Mouse (Mus musculus) kidney, embryonic 14.5 days (tissue): Measurements from ENCODE around the gene Esrrb. TPM values are rescaled to one million over a fixed set of nuclear protein-coding genes. Genes with fewer than 3 reads are reported as not detected.

Experiments used
- ATAC-seq: fragments of 200-750 bp; cut with Nextera tagmentation; 2 replicates; pipeline ENCODE4 v1.8.0; 2017; ENCODE audit warnings: moderate number of reproducible peaks, mild to moderate bottlenecking, moderate TSS enrichment, moderate library complexity; ENCODE audit not compliant: low FRiP score, low TSS enrichment
- H3K27ac ChIP-seq: fragments of 300-500 bp; sonication (generic); 2 replicates; pipeline ENCODE4 v1.5.1; 2014; ENCODE audit warnings: low read depth, mild to moderate bottlenecking, low read length, moderate library complexity, mixed read lengths
- H3K27me3 ChIP-seq: fragments of 300-500 bp; sonication (generic); 2 replicates; pipeline ENCODE4 v1.6.1; 2014; ENCODE audit warnings: mild to moderate bottlenecking, low read length; ENCODE audit not compliant: control insufficient read depth, insufficient read depth
- H3K36me3 ChIP-seq: fragments of 300-500 bp; sonication (generic); 2 replicates; pipeline ENCODE4 v1.6.1; 2014; ENCODE audit warnings: low read length, mixed read lengths; ENCODE audit not compliant: control insufficient read depth, insufficient read depth
- H3K4me1 ChIP-seq: fragments of 300-500 bp; sonication (generic); 2 replicates; pipeline ENCODE4 v1.6.1; 2014; ENCODE audit warnings: low read length, mixed read lengths; ENCODE audit not compliant: control insufficient read depth, insufficient read depth
- H3K4me2 ChIP-seq: fragments of 300-500 bp; sonication (generic); replicated peaks from 2 replicates; pipeline ENCODE4 v1.6.1; 2014; ENCODE audit warnings: low read depth, mild to moderate bottlenecking, low read length
- H3K4me3 ChIP-seq: fragments of 300-500 bp; sonication (generic); 2 replicates; pipeline ENCODE4 v1.5.1; 2014; ENCODE audit warnings: mild to moderate bottlenecking, low read length
- H3K9ac ChIP-seq: fragments of 300-500 bp; sonication (generic); 2 replicates; pipeline ENCODE4 v1.6.1; 2014; ENCODE audit warnings: low read depth, mild to moderate bottlenecking, low read length, moderate library complexity
- H3K9me3 ChIP-seq: fragments of 300-500 bp; sonication (generic); 2 replicates; pipeline ENCODE4 v1.6.1; 2016; ENCODE audit warnings: low read length; ENCODE audit not compliant: control insufficient read depth
- WGBS: fragments of 180-500 bp; shearing (Covaris S2); extraction: QIAGEN DNeasy Blood & Tissue Kit; methylation state at CpG from one replicate; pipeline ENCODE4 v1.1.7; 2014; 5-methylcytosine and 5-hydroxymethylcytosine counted together
- polyA plus RNA-seq: library from polyadenylated mRNA; unstranded; fragments of >200 nt; fragmentation: Nextera tagmentation; extraction: Ambion mirVana; gene quantifications from 2 replicates; pipeline ENCODE4 v1.2.1, GENCODE M21; 2014

Gene Esrrb
- polyA plus RNA-seq, 1 experiment from 2014 or later, result 0.15 TPM

- Histone ChIP-seq H3K27ac (no peak overlapping the region), H3K4me2 (peak overlapping the region; percentile 28), H3K27me3 (0 out of 2 replicates have a peak, but pooled peaks cover 8% of the 10 kb centered on the region), H3K36me3 (no peaks in the 10 kb centered on the region), H3K9me3 (no peaks in the 10 kb centered on the region), H3K4me1 (no peaks in the 10 kb centered on the region), H3K9ac (peak overlapping the region; percentile 8; the same call in 1 of the 2 replicates), H3K4me3 (peak overlapping the region; percentile 18; the same call in 1 of the 2 replicates)
- ATAC-seq, result peak; percentile 90
- WGBS, result 3% methylated on average over 13 of the region's 13 CpGs
These were observed 72.5 kb downstream of the Esrrb start for GRCm38 (mm10) chr12:86433371-86433821.

GRCm38 (mm10) chr12:86435651-86436050 is 74.7 kb downstream of the Esrrb start:
- ATAC-seq, result no peak
- Histone ChIP-seq H3K27ac (no peak overlapping the region), H3K36me3 (no peaks in the 10 kb centered on the region), H3K4me3 (no peak overlapping the region), H3K9me3 (no peaks in the 10 kb centered on the region), H3K4me1 (no peaks in the 10 kb centered on the region), H3K4me2 (no peak overlapping the region), H3K9ac (no peak overlapping the region), H3K27me3 (no peaks in the 10 kb centered on the region)
- 87% methylated on average over 13 of the region's 13 CpGs for WGBS

DNA sequence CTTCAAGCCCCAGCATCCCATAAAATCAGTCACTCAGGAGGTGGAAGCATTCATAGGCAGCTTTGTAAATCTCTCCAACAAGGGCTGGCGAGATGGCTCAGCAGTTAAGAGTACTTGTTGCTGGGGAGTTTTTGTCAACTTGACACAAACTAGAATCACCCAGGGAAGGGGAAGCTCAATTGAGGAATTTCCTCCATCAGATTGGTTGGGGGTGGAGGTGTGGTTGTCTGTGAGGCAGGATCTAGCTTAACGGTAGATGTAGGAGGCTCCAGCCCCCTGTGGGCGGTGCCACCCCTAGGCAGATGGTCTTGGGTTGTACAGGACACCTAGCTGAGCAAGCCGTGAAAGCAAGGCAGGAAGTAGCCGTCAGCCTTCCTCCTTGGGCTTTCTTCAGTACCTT is 89.9 kb downstream of the Esrrb start:
- Histone ChIP-seq H3K4me2 (no peak overlapping the region), H3K36me3 (no peaks in the 10 kb centered on the region), H3K27me3 (no peaks in the 10 kb centered on the region), H3K27ac (no peak overlapping the region), H3K9ac (no peak overlapping the region), H3K4me1 (no peaks in the 10 kb centered on the region), H3K9me3 (no peaks in the 10 kb centered on the region), H3K4me3 (no peak overlapping the region)
- WGBS, result 73% methylated on average over 5 of the region's 5 CpGs
- no peak for ATAC-seq

DNA sequence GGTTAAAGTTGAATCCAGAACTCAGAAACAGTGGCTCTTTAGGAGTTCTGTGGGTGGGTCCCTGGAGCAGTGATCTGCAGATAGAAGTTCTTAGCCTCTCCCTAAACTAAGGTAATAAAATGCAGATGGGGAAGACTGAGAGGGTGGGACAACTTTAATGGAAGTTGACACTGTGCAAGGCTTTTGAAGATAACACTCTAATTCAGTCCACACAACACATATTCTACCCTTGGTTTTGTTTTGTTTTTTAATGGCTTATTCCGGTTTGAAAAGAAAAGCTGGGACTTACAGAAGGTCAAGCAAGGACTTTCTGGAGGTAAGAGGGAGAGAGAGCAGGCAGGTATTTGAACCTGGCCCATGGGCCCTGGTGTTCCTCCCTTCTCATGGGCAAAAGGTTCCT is 94.1 kb downstream of the Esrrb start:
- no peaks in the 10 kb centered on the region for H3K4me1 ChIP-seq
- H3K36me3 ChIP-seq, result no peaks in the 10 kb centered on the region
- no peak for ATAC-seq
- no peak overlapping the region for H3K9ac ChIP-seq
- H3K4me3 ChIP-seq, result no peak overlapping the region
- H3K27ac ChIP-seq, result no peak overlapping the region
- H3K4me2 ChIP-seq, result no peak overlapping the region
- H3K27me3 ChIP-seq, result no peaks in the 10 kb centered on the region
- no peaks in the 10 kb centered on the region for H3K9me3 ChIP-seq
- 65% methylated on average over 1 of the region's 1 CpGs for WGBS

GRCm38 (mm10) chr12:86462742-86463470 is 102.0 kb downstream of the Esrrb start:
- no peaks in the 10 kb centered on the region for H3K9me3 ChIP-seq
- 57% methylated on average over 9 of the region's 9 CpGs for WGBS
- H3K9ac ChIP-seq, result no peak overlapping the region
- H3K27me3 ChIP-seq, result no peaks in the 10 kb centered on the region
- H3K36me3 ChIP-seq, result no peaks in the 10 kb centered on the region
- no peak overlapping the region for H3K27ac ChIP-seq
- H3K4me3 ChIP-seq, result no peak overlapping the region
- no peaks in the 10 kb centered on the region for H3K4me1 ChIP-seq
- no peak for ATAC-seq
- H3K4me2 ChIP-seq, result no peak overlapping the region

GRCm38 (mm10) chr12:86464385-86464784 is 103.5 kb downstream of the Esrrb start:
- H3K9me3 ChIP-seq, result no peaks in the 10 kb centered on the region
- H3K4me1 ChIP-seq, result no peaks in the 10 kb centered on the region
- 77% methylated on average over 1 of the region's 1 CpGs for WGBS
- H3K27ac ChIP-seq, result no peak overlapping the region
- no peak overlapping the region for H3K4me2 ChIP-seq
- H3K4me3 ChIP-seq, result no peak overlapping the region
- H3K36me3 ChIP-seq, result no peaks in the 10 kb centered on the region
- H3K27me3 ChIP-seq, result no peaks in the 10 kb centered on the region
- H3K9ac ChIP-seq, result no peak overlapping the region
- ATAC-seq, result no peak

DNA sequence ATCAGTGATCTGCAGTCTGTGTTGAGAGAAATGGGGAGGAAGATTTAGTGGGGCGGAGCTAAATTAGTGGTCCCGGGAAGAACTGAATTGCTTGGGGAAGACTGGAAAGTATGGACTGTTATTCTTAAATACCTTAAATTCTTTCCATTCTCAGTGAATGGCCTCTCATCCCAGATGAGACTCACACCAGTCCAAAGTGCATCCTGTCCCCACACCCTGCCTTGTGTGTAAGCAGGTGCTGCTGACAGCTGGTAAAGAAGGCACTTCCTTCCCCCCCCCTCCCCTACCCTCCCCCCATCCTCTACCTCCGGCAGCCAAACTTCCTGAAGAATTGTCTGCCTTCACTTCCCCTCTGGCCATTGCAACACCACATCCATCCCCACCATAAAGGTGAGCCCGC is 105.3 kb downstream of the Esrrb start:
- Histone ChIP-seq H3K27me3 (no peaks in the 10 kb centered on the region), H3K27ac (no peak overlapping the region), H3K9me3 (no peaks in the 10 kb centered on the region), H3K4me3 (no peak overlapping the region), H3K4me2 (no peak overlapping the region), H3K4me1 (no peaks in the 10 kb centered on the region), H3K36me3 (no peaks in the 10 kb centered on the region), H3K9ac (no peak overlapping the region)
- no peak for ATAC-seq
- WGBS, result 47% methylated on average over 4 of the region's 4 CpGs

- Histone ChIP-seq H3K4me2 (no peak overlapping the region), H3K4me3 (no peak overlapping the region), H3K9me3 (no peaks in the 10 kb centered on the region), H3K36me3 (no peaks in the 10 kb centered on the region), H3K4me1 (no peaks in the 10 kb centered on the region), H3K27ac (no peak overlapping the region), H3K27me3 (no peaks in the 10 kb centered on the region), H3K9ac (no peak overlapping the region)
- 59% methylated on average over 23 of the region's 23 CpGs for WGBS
- no peak for ATAC-seq
These were observed 109.0 kb downstream of the Esrrb start for GRCm38 (mm10) chr12:86469919-86470318.

DNA sequence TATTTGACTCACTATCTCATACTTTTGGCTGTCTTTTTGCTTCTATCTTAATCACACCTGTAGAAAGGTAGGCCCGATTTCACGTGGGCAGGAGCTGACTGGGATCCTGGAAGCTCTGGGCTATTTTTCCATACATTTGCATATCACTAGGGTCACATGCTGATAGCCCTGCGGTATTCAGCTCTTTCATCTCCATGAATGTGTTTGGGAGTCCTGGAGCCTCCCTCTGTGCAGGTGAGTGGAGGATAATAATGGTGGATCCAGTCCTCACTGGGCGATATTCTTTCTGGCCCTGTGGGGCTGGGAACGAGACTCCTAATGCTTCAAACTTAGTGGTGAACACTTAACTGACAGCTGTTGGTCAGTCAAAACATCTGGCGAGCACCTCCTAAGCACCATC is 110.0 kb downstream of the Esrrb start:
- no peak for ATAC-seq
- 58% methylated on average over 6 of the region's 6 CpGs for WGBS
- Histone ChIP-seq H3K36me3 (no peaks in the 10 kb centered on the region), H3K9me3 (no peaks in the 10 kb centered on the region), H3K27me3 (no peaks in the 10 kb centered on the region), H3K4me1 (no peaks in the 10 kb centered on the region), H3K27ac (no peak overlapping the region), H3K9ac (no peak overlapping the region), H3K4me2 (no peak overlapping the region), H3K4me3 (no peak overlapping the region)
